Mouse (Mus musculus) erythroid progenitor cell, adult 5-6 weeks (primary cell): ENCODE measurements around the gene Gstp2. TPM values are rescaled to one million over a fixed set of nuclear protein-coding genes. Genes with fewer than 3 reads are reported as not detected.

ENCODE experiments used
- ATAC-seq: replicated peaks from 2 replicates; pipeline ENCODE4 v1.8.0; 2016; ENCODE audit warnings: moderate number of reproducible peaks, mild to moderate bottlenecking, moderate TSS enrichment, inconsistent platforms; ENCODE audit not compliant: poor library complexity, low FRiP score, severe bottlenecking
- total RNA-seq, 2 experiments: library from RNA; stranded (forward) in 1 of 2; stranded (reverse) in 1 of 2; fragments of 150-400 nt in 1 of 2; fragments of 186-747, 209-891 nt in 1 of 2; gene quantifications; 2 replicates each; pipeline versions ENCODE4 v1.2.3 to v1.2.4; 2015 to 2017; ENCODE audit warnings: low replicate concordance in 2 of 2

The Gstp2 gene
- total RNA-seq, 2 experiments from 2014 or later = 3.2 TPM; not detected in 1

- ATAC-seq = no peak
These were observed 27.8 kb downstream of the Gstp2 start for GRCm38 (mm10) chr19:4017921-4018587.

GRCm38 (mm10) chr19:4015635-4016034, 30.2 kb downstream of the Gstp2 start:
- no peak for ATAC-seq

- ATAC-seq = no peak
These were observed 31.0 kb downstream of the Gstp2 start for GRCm38 (mm10) chr19:4014802-4015201.

DNA sequence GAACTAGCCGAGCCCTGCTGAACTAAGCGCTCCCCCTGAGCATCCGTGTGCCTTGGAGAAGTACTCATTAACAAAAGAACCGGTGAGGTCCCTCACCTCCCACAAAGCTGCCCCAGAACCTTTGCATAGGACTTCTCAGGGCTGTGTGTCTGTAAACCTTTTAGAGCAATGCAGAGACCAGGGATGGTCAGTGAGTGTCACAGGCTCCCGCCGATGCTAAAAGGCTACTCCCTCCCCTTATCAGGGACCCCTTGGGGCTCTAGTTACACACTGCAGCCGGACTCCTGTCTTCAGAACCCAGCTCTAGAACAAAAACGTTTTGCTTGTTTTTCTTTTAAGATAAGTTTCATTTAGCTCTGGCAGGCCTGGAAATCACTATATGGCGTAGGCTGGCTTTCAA, 32.8 kb downstream of the Gstp2 start:
- peak; percentile 44 for ATAC-seq

GRCm38 (mm10) chr19:4012432-4013022, 33.3 kb downstream of the Gstp2 start, which contains the start of gene Ndufv1:
TSS of gene Ndufv1 (minus strand) at chr19:4012806.
- peak; percentile 94 for ATAC-seq

- no peak for ATAC-seq
These were observed 34.7 kb downstream of the Gstp2 start for GRCm38 (mm10) chr19:4011086-4011485.

- no peak for ATAC-seq
These were observed 39.9 kb downstream of the Gstp2 start for GRCm38 (mm10) chr19:4005971-4006370.

GRCm38 (mm10) chr19:4005091-4005490, 40.7 kb downstream of the Gstp2 start:
- no peak for ATAC-seq

DNA sequence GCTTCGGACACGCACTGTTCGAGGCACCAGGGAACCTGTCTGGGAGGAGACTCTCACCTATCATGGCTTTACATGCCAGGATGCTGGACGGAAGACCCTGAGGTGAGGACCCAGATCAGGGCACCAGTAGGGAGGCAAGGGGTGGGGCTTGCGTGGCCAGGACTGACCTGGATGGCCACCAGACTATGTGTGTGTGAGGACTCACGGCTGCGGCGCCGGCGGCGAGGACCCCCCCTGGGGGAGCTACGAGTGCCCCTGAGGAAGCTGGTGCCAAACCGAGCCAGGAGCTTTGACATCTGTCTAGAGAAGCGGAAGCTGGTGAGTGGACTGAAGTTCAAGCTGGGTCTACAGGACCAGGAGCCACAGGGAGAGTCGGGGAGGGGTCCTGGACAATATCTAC, 41.5 kb downstream of the Gstp2 start:
- no peak for ATAC-seq

GRCm38 (mm10) chr19:4003641-4004040, 42.2 kb downstream of the Gstp2 start:
- ATAC-seq = no peak

- ATAC-seq = no peak
These were observed 42.7 kb downstream of the Gstp2 start, which contains the start of gene Doc2g for GRCm38 (mm10) chr19:4003112-4003511. TSS of gene Doc2g (plus strand) at chr19:4003313.

DNA sequence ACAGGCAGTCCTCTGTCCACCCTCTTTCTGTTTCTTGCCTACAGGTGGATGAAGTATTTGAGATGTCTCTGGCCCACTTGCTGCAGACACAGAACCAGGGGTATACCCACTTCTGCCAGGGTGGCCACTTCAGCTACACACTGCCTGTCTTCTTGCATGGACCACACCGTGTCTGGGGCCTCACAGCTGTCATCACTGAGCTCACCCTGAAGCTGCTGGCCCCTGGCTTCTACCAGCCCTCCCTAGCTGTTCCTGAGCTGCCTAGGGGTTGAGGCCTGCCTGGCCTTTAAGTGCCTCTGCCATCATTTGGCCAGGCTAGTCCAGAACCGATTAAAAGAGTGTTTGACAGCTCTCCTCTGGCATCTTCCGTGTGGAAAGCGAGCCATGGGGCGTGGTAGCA, 44.1 kb downstream of the Gstp2 start:
- no peak for ATAC-seq

- no peak for ATAC-seq
These were observed 44.8 kb downstream of the Gstp2 start for GRCm38 (mm10) chr19:4000949-4001525.

DNA sequence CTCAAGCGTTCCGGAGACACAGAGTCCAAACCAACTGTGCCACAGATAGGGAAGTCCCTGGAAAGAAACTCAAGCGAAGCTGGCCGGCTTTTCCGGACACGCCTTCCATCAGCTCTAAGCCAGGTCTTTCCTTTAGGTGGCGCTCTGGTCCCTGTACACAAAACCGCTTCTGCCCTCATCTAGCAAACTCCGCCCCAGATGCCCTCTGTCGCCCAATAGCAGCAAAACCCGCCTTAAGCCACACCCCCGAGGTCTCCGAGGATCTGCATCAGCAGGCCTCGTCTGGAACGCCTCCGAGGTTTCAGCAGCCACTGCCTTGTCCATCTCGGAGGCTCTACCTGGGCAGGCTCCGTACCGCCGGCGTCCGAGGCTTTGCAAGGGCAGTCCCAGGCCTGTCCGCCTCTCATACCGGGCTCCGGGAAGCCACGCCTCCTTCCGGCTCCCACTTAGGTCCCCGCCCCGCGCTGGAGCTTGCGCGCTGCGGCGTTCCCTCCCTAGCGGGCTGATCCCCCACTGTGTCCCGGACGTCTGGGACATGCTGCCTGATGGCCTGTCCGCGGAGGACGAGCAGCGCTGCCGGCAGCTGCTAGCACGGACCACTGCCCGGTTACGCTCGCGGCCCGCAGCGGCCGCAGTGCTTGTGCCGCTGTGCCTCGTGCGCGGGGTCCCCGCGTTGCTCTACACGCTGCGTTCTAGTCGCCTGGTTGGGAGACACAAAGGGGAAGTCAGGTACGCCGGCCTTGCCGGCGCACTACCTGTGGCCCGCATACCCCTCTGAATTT, 45.5 kb downstream of the Gstp2 start, which contains the start of the genes Nudt8 and Gm49405:
Gene Nudt8, plus strand, starts transcription at position 462 of the 782 bp plus-strand sequence.
Gene Gm49405, plus strand, starts transcription at position 508 of the 782 bp plus-strand sequence.
- peak; percentile 91 for ATAC-seq

GRCm38 (mm10) chr19:3999121-3999730, 46.6 kb downstream of the Gstp2 start:
- no peak for ATAC-seq

DNA sequence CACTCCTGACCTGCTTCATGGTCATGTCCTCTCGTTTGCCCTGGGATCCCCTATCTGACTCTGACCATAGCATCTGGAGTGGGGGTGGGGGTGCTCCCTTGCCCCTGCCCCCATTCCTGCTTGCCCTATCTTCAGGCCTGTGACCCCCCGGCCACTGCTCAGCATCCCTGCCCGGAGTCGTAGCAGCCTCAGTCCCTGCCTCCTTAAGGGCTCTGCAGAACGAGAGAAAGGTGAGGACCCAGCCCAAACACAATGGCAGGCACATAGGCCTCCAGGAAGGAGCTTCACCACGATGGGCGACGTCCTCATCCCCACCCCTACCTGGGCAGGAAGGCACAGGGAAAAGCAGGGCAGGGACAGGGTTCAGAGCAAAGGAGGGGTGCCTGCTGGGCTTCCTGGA, 47.5 kb downstream of the Gstp2 start:
- no peak for ATAC-seq

DNA sequence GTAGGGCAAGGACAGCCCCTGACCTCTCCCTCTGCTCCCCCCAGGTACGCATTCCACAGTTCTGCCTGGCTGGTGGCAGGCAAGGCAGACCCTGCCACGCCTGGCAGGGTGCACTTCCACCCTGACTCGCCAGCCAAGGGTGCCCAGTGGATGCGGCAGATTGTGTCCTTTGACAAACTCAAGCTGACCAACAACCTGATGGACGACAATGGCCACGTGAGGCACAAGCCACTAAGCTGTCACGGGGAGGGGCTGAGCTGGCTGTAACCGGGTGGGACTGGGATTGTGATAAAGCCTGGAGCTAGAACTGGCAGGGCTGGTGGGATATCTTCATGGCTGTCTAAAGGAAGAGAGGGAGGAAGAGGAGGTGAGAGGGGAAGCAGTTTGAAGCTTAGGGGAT, 48.6 kb downstream of the Gstp2 start:
- no peak for ATAC-seq

DNA sequence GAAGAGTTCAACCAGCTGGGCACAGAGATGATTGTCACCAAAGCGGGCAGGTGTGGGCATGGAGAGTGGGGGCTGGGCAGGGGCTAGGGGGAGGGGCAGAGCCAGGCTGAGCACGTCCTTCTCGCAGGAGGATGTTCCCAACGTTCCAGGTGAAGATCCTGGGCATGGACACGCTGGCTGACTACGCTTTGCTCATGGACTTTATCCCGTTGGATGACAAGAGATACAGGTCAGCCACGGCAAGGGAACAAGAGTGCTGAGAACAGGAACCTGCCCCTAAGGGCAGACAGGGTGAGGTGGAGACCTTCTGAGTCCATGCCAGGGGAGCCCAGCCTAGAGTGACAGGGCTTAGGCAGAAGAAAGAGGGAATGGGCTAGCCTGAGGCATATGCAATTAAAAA, 49.1 kb downstream of the Gstp2 start:
- ATAC-seq = no peak

- no peak for ATAC-seq
These were observed 49.7 kb downstream of the Gstp2 start for GRCm38 (mm10) chr19:3996106-3996505.

DNA sequence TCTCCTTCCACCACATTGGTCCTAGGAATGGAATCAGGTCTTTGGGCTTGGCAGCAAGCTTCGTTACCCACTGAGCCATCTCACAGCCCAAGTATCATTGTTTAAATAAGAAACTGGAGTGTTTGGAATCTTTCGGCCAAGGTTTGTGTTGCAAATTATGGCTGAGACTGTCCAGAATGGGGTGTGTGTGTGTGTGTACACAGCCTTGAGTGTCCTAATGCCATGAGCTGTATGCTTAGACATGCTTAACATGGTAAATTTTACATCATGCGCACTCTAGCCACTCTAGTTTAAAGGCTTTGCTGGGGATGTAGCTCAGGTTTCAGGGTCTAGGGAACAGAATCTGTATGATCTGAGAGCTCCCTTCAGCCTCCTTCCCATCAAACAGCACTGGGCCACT, 50.3 kb downstream of the Gstp2 start:
- ATAC-seq = no peak
